Mouse (Mus musculus) embryonic facial prominence, embryonic 14.5 days (tissue): ENCODE results near the gene Vdr. TPM values are rescaled to one million over a fixed set of nuclear protein-coding genes. Genes with fewer than 3 reads are reported as not detected.

Source experiments
- ATAC-seq: fragments of 200-750 bp; cut with Nextera tagmentation; 2 replicates; pipeline ENCODE4 v1.8.0; 2017; ENCODE audit warnings: low read depth, moderate number of reproducible peaks, moderate TSS enrichment
- DNase-seq: peaks from one replicate; pipeline ENCODE4 v3.0.0-alpha.2; 2015; ENCODE audit warnings: low spot score
- H3K27ac ChIP-seq: fragments of 300-500 bp; sonication (generic); replicated peaks from 2 replicates; pipeline ENCODE4 v1.5.1; 2014; ENCODE audit warnings: low read depth, mild to moderate bottlenecking, low read length, moderate library complexity
- H3K27me3 ChIP-seq: fragments of 300-500 bp; sonication (generic); replicated peaks from 2 replicates; pipeline ENCODE4 v1.6.1; 2014; ENCODE audit warnings: low read length; ENCODE audit not compliant: control insufficient read depth, insufficient read depth
- H3K36me3 ChIP-seq: fragments of 300-500 bp; sonication (generic); 2 replicates; pipeline ENCODE4 v1.6.1; 2014; ENCODE audit warnings: low read length, mixed read lengths; ENCODE audit not compliant: control insufficient read depth, insufficient read depth
- H3K4me1 ChIP-seq: fragments of 300-500 bp; sonication (generic); 2 replicates; pipeline ENCODE4 v1.6.1; 2014; ENCODE audit warnings: antibody characterized with exemption, low read length; ENCODE audit not compliant: control insufficient read depth, insufficient read depth
- H3K4me2 ChIP-seq: fragments of 300-500 bp; sonication (generic); 2 replicates; pipeline ENCODE4 v1.6.1; 2014; ENCODE audit warnings: low read depth, mild to moderate bottlenecking, low read length, moderate library complexity, mixed read lengths
- H3K4me3 ChIP-seq: fragments of 300-500 bp; sonication (generic); 2 replicates; pipeline ENCODE4 v1.5.1; 2014; ENCODE audit warnings: low read depth, mild to moderate bottlenecking, low read length
- H3K9ac ChIP-seq: fragments of 300-500 bp; sonication (generic); 2 replicates; pipeline ENCODE4 v1.6.1; 2014; ENCODE audit warnings: low read depth, mild to moderate bottlenecking, low read length, moderate library complexity, mixed read lengths
- H3K9me3 ChIP-seq: fragments of 300-500 bp; sonication (generic); 2 replicates; pipeline ENCODE4 v1.6.1; 2016; ENCODE audit warnings: low read length; ENCODE audit not compliant: control insufficient read depth
- WGBS: fragments of 180-500 bp; shearing (Covaris S2); extraction: QIAGEN DNeasy Blood & Tissue Kit; methylation state at CpG from one replicate; pipeline ENCODE4 v1.1.7; 2014; 5-methylcytosine and 5-hydroxymethylcytosine counted together
- polyA plus RNA-seq: library from polyadenylated mRNA; unstranded; fragments of >200 nt; fragmentation: Nextera tagmentation; extraction: Ambion mirVana; gene quantifications from 2 replicates; pipeline ENCODE4 v1.2.1, GENCODE M21; 2014

Vdr gene
- polyA plus RNA-seq, 1 experiment from 2014 or later = 3.6 TPM

- Histone ChIP-seq H3K4me3 (no peak overlapping the region), H3K27me3 (no peaks in the 10 kb centered on the region), H3K9ac (peak overlapping the region; percentile 28; the same call in 1 of the 2 replicates), H3K27ac (peak overlapping the region; percentile 13; the same call in 1 of the 2 replicates), H3K4me2 (no peak overlapping the region), H3K36me3 (no peaks in the 10 kb centered on the region), H3K4me1 (peaks cover 4% of the 10 kb centered on the region; the same call in 1 of the 2 replicates), H3K9me3 (no peaks in the 10 kb centered on the region)
- WGBS = 73% methylated on average over 3 of the region's 3 CpGs
- ATAC-seq = no peak
- DNase-seq = no peak
Measured at GRCm38 (mm10) chr15:97949706-97950105, 39.3 kb upstream of the Vdr start.

- Histone ChIP-seq H3K9me3 (no peaks in the 10 kb centered on the region), H3K4me3 (no peak overlapping the region), H3K27ac (no peak overlapping the region), H3K4me2 (no peak overlapping the region), H3K4me1 (peaks cover 4% of the 10 kb centered on the region; the same call in 1 of the 2 replicates), H3K27me3 (no peaks in the 10 kb centered on the region), H3K9ac (no peak overlapping the region), H3K36me3 (no peaks in the 10 kb centered on the region)
- DNase-seq (no peak), ATAC-seq (no peak)
- 23% methylated on average over 7 of the region's 7 CpGs for WGBS
Measured at GRCm38 (mm10) chr15:97948720-97949119, 38.3 kb upstream of the Vdr start.

DNA sequence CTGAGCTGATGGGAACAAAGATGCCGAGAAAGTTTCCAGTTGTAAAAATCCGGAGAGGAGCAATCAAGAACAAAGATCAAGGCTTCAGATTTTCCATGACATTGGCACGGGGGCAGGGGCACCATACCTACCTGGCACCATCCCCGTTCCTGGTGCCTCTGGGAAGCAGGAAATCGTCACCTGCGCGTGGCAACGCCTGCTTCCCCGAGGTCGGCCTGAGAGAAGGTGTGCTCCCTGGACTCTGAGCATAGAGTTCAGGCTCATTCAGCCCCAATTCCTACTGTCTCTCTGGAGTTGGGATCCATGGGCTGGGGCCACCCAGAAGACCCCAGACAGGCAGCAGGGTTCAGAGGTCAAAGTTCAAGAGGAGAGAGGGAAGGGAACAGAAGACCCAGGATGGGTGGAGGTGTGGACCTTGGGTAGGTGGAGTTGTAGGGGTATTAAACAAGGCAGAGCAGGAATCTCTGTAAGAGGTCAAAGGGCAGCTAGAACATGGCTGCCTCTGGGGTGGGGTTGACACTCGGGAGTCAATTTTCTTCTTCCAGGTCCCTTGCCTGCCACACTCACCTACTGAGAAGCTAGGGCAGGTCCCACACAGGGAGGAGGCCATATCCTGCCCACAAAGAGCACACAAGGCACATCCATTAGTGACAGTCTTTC lies 35.4 kb upstream of the Vdr start:
- Histone ChIP-seq H3K36me3 (no peaks in the 10 kb centered on the region), H3K27me3 (no peaks in the 10 kb centered on the region), H3K4me1 (no peaks in the 10 kb centered on the region), H3K4me2 (no peak overlapping the region), H3K4me3 (no peak overlapping the region), H3K9me3 (no peaks in the 10 kb centered on the region), H3K27ac (no peak overlapping the region), H3K9ac (no peak overlapping the region)
- 70% methylated on average over 10 of the region's 11 CpGs for WGBS
- DNase-seq (no peak), ATAC-seq (no peak)

GRCm38 (mm10) chr15:97944919-97945574 lies 34.6 kb upstream of the Vdr start:
- Histone ChIP-seq H3K36me3 (no peaks in the 10 kb centered on the region), H3K4me1 (no peaks in the 10 kb centered on the region), H3K9ac (no peak overlapping the region), H3K27me3 (no peaks in the 10 kb centered on the region), H3K27ac (no peak overlapping the region), H3K4me2 (no peak overlapping the region), H3K9me3 (no peaks in the 10 kb centered on the region), H3K4me3 (no peak overlapping the region)
- WGBS = 80% methylated on average over 9 of the region's 11 CpGs
- ATAC-seq (no peak), DNase-seq (no peak)

GRCm38 (mm10) chr15:97943356-97943755 lies 32.9 kb upstream of the Vdr start:
- WGBS = 84% methylated on average over 8 of the region's 8 CpGs
- H3K4me2 ChIP-seq = no peak overlapping the region
- H3K9me3 ChIP-seq = no peaks in the 10 kb centered on the region
- no peaks in the 10 kb centered on the region for H3K4me1 ChIP-seq
- no peak for DNase-seq
- no peak overlapping the region for H3K9ac ChIP-seq
- no peak for ATAC-seq
- no peak overlapping the region for H3K4me3 ChIP-seq
- H3K27me3 ChIP-seq = no peaks in the 10 kb centered on the region
- no peak overlapping the region for H3K27ac ChIP-seq
- H3K36me3 ChIP-seq = no peaks in the 10 kb centered on the region

- ATAC-seq (no peak), DNase-seq (no peak)
- H3K4me2 ChIP-seq = no peak overlapping the region
- no peaks in the 10 kb centered on the region for H3K36me3 ChIP-seq
- H3K9me3 ChIP-seq = no peaks in the 10 kb centered on the region
- no peaks in the 10 kb centered on the region for H3K4me1 ChIP-seq
- H3K4me3 ChIP-seq = no peak overlapping the region
- H3K9ac ChIP-seq = no peak overlapping the region
- H3K27me3 ChIP-seq = no peaks in the 10 kb centered on the region
- 83% methylated on average over 8 of the region's 8 CpGs for WGBS
- H3K27ac ChIP-seq = no peak overlapping the region
Measured at GRCm38 (mm10) chr15:97942538-97942937, 32.1 kb upstream of the Vdr start.

- H3K4me3 ChIP-seq = no peak overlapping the region
- no peaks in the 10 kb centered on the region for H3K9me3 ChIP-seq
- H3K4me2 ChIP-seq = no peak overlapping the region
- WGBS = 93% methylated on average over 2 of the region's 2 CpGs
- DNase-seq = no peak
- ATAC-seq = no peak
- H3K9ac ChIP-seq = no peak overlapping the region
- no peak overlapping the region for H3K27ac ChIP-seq
- no peaks in the 10 kb centered on the region for H3K27me3 ChIP-seq
- H3K4me1 ChIP-seq = no peaks in the 10 kb centered on the region
- H3K36me3 ChIP-seq = no peaks in the 10 kb centered on the region
Measured at GRCm38 (mm10) chr15:97941306-97941705, 30.9 kb upstream of the Vdr start.

DNA sequence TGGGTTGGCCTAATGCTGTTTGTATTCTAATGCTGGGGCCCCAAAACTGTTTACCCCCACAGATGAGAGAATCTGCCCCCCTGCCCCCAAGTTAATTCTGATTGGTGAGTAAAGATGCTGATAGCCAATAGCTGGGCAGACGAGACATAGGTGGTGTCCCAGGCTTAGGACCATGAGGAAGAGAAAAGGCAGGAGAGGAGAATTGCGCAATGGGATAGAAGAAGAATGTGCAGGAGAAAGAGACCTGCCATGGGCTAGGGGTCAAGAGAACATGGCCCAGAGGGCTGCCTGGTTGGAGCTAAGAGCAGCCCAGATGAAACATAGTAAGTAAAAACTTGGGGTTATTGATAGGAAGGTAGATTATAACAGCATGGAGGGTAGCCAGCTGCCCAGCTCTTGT lies 29.7 kb upstream of the Vdr start:
- WGBS = 93% methylated on average over 2 of the region's 2 CpGs
- no peaks in the 10 kb centered on the region for H3K27me3 ChIP-seq

GRCm38 (mm10) chr15:97938580-97938979 lies 28.1 kb upstream of the Vdr start:
- peak; percentile 48 for DNase-seq
- ATAC-seq = no peak
- Histone ChIP-seq H3K4me1 (no peaks in the 10 kb centered on the region), H3K9ac (no peak overlapping the region), H3K36me3 (no peaks in the 10 kb centered on the region), H3K9me3 (no peaks in the 10 kb centered on the region), H3K27me3 (no peaks in the 10 kb centered on the region), H3K4me3 (no peak overlapping the region), H3K4me2 (no peak overlapping the region), H3K27ac (no peak overlapping the region; the same call in 1 of the 2 replicates)
- 44% methylated on average over 6 of the region's 6 CpGs for WGBS

More for the DNA sequence above, 29.7 kb upstream of the Vdr start:
- Histone ChIP-seq H3K36me3 (no peaks in the 10 kb centered on the region), H3K4me1 (no peaks in the 10 kb centered on the region), H3K9me3 (no peaks in the 10 kb centered on the region), H3K27ac (no peak overlapping the region), H3K9ac (no peak overlapping the region), H3K4me2 (no peak overlapping the region), H3K4me3 (no peak overlapping the region)
- DNase-seq = no peak
- no peak for ATAC-seq
